Mouse (Mus musculus) kidney, adult 10 weeks (tissue): Measurements from ENCODE around the gene Ercc4. TPM values are rescaled to one million over a fixed set of nuclear protein-coding genes. Genes with fewer than 3 reads are reported as not detected.

Experiments
- polyA plus RNA-seq: library from polyadenylated mRNA; stranded (reverse); fragments of 350-450 nt; fragmentation: Illumina TruSeq; extraction: RNeasy Lipid Tissue Mini Kit (QIAGEN cat#74804); gene quantifications from one replicate; pipeline ENCODE4 v1.2.3, GENCODE M21; 2014; ENCODE audit warnings: low read depth, low replicate concordance

Ercc4 gene
- polyA plus RNA-seq: 7.2 TPM

DNA sequence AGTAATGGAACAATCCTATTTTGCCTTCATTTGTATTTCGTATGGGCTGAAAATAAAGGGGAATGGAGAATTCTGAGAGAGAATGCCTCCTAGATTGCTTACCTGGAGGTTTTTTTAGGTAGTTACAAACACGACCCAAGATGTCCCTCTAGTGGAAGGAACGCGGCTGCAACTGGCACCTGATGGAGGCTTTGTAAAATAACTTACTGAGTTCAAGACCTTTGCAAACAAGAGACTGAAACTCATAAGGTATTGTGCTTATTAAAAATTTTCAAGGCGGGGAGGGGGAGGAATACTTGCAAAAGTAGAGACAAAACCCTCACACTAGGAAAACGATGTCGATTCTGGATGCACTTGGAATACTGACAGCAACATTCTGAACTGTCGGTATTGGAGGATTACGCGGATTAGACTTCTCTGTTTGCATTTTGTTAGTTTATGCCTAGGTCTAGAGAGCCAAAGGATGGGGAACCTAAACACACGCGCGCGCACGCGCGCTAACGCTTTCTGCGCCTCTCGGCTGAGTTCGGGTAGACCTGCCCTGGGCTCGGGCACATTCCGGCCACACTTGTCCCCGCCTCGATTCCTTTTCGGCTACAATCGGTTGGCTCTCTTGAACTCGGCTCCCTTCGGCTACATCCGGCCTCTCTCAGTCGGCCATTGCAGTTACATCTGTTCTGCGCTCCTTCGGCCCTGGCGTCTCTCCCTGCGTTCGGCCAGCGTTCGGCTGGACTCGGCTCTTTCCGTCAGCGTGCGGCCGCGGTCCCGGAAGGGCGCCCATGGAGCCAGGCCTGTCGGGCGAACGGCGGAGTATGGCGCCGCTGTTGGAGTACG is at the start of gene Ercc4:
TSS of gene Ercc4 (plus strand) at position 529 of the 834 bp plus-strand sequence.

Other genes starting within 250 kb of the Ercc4 start
- 7.9 TPM for gene Mrtfb, start 146.8 kb downstream of the Ercc4 start, polyA plus RNA-seq